Mouse (Mus musculus) mouse embryonic stem cell (cell line): ENCODE measurements around the gene Unc45b.

Experiments used
- in situ Hi-C, 2 experiments: fragments of 300-500 bp; cut with MboI; formaldehyde crosslinking; loops; 1 replicate in 1 of 2; 3 replicates in 1 of 2; pipeline ENCODE4 v1.14.3; 2019 to 2020; ENCODE audit warnings: low sequenced_read_pairs in 2 of 2, low pct_unique_long_range_greater_than_20kb in 1 of 2, mixed read lengths in 1 of 2; ENCODE audit not compliant: unreplicated experiment in 1 of 2

The Unc45b gene

GRCm38 (mm10) chr11:82910250-82910649 is at the start of gene Unc45b:
TSS of gene Unc45b (plus strand) at chr11:82910550.
- in situ Hi-C loops: loop anchor here in 1 of 2 experiments (25.0 kb wide), 1 partner anchor 277 kb away; the partner anchor contains the start of genes Slfn3 and Slfn4

GRCm38 (mm10) chr11:82860759-82861158 is 49.6 kb upstream of the Unc45b start:
- in situ Hi-C loops: no loop called here

DNA sequence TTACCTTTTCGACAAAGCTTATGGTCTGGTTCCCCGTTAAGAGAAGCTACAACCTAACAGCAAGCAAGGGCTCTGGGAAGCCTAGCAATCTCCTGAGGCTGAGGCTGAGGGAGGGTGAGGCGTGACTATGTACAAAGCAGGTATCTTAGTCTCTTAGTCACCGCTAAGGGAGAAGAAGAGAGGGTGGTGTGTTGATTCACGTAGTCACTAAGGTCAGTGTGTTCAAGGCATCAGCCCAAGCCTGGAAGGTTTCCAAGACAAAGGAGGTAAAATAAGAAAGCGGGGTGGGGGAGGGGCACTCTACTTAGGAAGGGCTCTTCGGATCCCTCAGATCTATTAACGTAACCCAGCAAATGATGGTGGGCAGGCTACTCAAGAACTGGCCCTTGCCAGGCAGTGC is 48.8 kb upstream of the Unc45b start:
- in situ Hi-C loops: no loop called here

DNA sequence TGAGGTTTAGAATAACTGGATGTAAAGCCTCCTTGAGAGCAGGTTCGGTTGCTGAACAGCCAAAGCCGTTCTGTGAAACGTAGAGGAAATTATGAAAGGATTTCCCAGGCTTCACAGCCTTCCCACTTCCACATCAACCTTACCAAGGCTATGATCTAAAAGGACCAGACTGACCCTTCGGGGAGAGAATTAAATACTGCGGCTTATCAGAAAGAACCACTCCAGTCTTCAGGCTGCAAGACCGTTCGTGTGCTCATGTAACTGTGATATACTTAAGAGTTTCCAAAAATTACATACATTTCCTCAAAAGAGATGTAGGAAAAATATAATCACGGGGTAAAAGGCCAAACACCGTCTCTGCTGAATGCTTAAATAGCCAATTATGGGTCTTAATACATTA is 47.7 kb upstream of the Unc45b start:
- in situ Hi-C loops: no loop called here

GRCm38 (mm10) chr11:82863059-82863458 is 47.3 kb upstream of the Unc45b start:
- in situ Hi-C loops: no loop called here

DNA sequence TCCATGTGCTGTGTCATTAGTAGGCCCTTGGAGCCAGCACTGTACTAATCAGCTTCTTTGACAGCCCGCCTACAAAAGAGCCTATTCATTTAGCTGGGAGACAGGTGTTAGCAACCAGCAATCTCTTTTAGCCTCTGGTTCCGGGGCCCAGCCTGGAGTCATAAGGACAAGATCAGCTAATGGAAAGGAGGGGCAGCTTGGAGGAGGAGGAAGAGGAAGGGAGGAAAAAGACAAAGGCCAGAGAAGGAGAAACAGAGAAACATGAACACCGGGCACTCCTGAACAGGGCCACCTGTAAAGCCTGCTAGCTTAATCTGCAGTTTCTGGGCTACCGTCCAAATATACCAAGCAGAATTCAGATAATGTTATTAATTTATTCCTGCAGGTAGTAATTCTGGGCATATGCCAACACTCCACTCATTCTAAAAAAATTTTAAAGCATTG is 46.8 kb upstream of the Unc45b start:
- in situ Hi-C loops: no loop called here

GRCm38 (mm10) chr11:82865957-82866356 is 44.4 kb upstream of the Unc45b start:
- in situ Hi-C loops: no loop called here

DNA sequence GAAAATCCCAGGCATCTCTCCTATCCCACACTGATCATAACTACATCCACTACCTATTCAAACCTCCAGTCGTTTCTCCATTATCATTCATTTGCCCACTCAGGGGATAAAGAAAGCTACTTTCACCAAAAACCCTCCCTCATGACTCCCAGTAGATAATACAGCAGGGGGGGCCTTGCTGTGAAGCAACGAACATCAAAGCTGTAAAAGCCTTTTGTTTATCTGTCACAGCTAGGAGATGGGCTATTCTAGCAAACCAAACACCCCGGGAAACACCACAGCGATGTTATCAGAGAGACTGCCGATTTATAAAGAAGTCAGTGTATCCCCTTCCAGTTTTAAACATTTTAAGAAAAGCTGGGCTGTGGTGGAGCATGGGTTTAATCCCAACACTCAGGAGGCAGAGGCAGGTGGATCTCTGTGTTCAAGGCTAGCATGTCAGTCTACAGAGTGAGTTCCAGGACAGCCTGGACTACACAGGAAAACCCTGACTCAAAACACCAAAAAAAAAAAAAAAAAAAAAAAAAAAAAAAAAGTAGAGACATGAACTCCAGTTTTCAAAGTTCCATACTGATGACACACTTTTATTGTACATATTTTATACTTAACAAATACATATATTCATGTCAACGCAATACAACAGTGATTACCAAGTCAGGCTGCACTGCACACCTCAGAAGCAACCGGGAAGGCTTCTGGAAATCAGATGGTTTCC is 43.3 kb upstream of the Unc45b start:
- in situ Hi-C loops: no loop called here

- in situ Hi-C loops: no loop called here
Measured at GRCm38 (mm10) chr11:82867956-82868355, 42.4 kb upstream of the Unc45b start.

DNA sequence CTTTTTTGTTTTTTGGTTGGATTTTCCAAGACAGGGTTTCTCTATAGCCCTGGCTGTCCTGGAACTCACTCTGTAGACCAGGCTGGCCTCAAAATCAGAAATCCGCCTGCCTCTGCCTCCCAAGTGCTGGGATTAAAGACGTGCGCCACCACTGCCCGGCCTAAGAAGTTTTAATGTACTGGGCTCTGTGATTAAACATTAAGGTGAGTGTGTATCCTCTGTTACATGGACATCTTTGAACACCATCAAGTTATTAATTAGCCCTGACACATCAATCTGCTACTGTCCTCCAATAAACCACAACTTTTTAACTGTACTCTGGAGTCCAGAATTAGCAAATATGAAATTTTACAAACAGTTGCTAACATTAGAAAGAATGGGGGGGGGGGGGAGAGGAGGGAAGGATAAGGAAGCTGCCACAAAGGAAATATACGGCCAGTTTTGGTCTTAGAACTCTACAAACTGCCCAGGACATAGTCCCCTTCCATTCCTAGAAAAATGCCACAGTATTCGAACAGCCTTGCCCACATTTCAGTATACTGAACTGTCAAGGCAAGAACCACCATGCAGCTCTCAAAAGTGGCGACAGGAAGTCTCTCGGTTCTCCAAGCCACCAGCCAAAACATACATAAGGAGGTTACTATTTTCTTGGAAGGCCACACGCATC is 40.7 kb upstream of the Unc45b start:
- in situ Hi-C loops: no loop called here

- in situ Hi-C loops: no loop called here
Measured at GRCm38 (mm10) chr11:82870173-82871030, 39.9 kb upstream of the Unc45b start.

DNA sequence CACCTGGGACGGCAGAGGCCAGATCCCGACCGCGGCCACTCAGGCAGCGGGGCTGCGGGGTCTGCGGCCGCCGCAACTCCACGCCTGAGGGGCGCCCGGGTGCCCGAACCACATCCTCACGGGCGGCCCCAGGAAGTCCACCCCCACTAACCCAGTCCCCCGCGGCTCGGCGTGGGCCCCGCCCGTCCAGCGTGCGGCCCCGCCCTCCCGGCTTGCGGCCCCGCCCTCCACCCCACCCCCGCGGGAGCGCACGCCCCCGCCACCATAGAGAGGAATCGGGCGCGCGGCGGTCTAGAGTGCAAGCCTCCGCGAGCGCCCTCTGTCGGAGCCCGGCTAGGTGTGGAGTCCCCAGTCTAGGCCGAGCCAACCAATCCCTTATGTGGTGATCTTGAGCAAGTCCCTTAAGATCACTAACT is 39.3 kb upstream of the Unc45b start, which contains the start of gene Rffl:
Gene Rffl, minus strand, starts transcription at position 180 of the 416 bp plus-strand sequence.
- in situ Hi-C loops: no loop called here

DNA sequence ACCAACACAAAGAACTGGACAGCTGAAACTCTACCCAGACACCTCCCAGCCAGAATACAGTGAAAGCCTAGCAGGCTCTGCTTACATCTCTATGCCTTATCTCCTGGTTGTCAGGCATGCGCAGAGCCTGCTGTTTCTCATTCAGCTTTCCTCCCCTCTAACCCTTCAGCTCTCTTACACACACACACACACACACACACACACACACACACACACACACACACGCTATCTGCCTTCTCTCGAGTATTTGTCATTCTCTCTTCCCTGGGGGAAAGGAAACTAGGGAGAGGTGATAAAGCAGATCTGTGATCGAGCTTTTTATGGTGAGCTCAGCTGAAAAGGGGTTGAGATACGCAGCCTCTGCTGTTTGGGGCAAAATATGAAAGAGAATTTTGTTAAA is 35.4 kb upstream of the Unc45b start:
- in situ Hi-C loops: loop anchor here in 1 of 2 experiments (25.0 kb wide), 1 partner anchor 263 kb away; no protein-coding TSS in a partner anchor

DNA sequence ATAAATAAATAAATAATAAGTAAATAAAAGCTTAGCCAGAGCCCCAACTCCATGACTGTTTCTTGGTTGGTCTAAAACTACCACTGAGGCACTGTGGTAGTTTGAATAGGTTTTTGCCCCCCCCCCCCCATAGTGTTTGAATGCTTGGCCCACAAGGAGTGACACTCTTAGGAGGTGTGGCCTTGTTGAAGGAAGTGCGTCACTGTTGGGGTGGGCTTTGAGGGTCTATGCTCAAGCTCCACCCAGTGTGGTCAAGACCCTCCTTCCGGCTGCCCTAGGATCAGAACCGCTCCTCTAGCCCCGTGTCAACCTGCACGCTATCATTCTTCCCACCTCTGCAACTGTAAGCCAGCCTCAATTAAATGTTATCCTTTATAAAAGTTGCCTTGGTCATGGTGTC is 34.7 kb upstream of the Unc45b start:
- in situ Hi-C loops: loop anchor here in 1 of 2 experiments (25.0 kb wide), 1 partner anchor 263 kb away; no protein-coding TSS in a partner anchor

- in situ Hi-C loops: loop anchor here in 1 of 2 experiments (25.0 kb wide), 1 partner anchor 266 kb away; no protein-coding TSS in a partner anchor
Measured at GRCm38 (mm10) chr11:82877726-82878344, 32.5 kb upstream of the Unc45b start.

DNA sequence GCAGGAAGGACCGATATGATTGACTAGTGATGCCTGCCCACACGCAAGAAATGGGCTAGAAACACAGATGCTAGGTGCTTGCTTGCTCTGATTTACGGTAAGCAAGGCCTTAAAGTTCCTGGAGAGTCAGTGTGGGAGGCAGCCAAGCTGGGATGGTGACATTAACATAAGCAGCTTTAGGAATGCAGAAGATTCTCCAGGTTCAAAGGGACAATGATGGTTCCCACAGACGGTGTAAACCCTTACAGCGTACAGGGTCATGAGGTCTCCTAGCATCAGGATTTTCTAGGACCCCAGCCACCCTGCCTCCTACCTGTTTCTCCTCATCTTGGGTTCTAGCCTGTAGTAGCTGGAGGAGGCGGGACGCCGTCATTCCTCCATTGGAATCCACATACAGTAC is 27.2 kb upstream of the Unc45b start:
- in situ Hi-C loops: loop anchor here (10.0 to 25.0 kb wide), 2 partner anchors 138 to 271 kb away; no protein-coding TSS in a partner anchor

GRCm38 (mm10) chr11:82886559-82886958 is 23.8 kb upstream of the Unc45b start:
- in situ Hi-C loops: loop anchor here (5.0 to 25.0 kb wide), 3 partner anchors 69 to 274 kb away; no protein-coding TSS in a partner anchor

DNA sequence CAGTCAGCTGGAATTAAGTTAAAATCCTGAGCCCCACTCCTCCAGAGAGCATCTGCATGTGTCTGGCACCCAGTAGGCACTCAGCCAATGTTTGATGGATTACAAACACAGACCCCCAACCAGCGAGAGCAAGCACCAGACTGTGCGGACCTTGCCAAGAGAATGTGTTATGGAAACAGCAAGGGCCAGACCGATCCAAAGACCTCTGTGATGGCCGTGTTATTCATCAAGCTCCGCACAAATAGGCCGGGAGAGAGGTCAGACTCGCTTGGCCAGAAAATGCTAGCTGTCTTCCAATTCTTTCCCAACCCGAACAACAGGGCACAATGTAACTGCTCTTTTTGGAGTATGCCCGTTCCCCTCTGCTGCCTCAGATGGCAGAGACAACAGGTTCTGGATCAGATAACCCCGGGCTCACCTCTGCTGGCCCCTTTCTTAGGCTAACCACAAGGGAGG is 21.8 kb upstream of the Unc45b start:
- in situ Hi-C loops: loop anchor here (5.0 to 25.0 kb wide), 3 partner anchors 71 to 276 kb away; no protein-coding TSS in a partner anchor
